Mouse (Mus musculus) heart, embryonic 16.5 days (tissue): Measurements from ENCODE around the gene Nvl. TPM values are rescaled to one million over a fixed set of nuclear protein-coding genes. Genes with fewer than 3 reads are reported as not detected.

Source experiments
- ATAC-seq: fragments of 200-750 bp; cut with Nextera tagmentation; replicated peaks from 2 replicates; pipeline ENCODE4 v1.8.0; 2017; ENCODE audit warnings: moderate number of reproducible peaks; ENCODE audit not compliant: insufficient read depth, low FRiP score; ENCODE audit errors: extremely low read depth
- H3K27ac ChIP-seq: fragments of 300-500 bp; sonication (generic); 2 replicates; pipeline ENCODE4 v1.5.1; 2014; ENCODE audit warnings: mild to moderate bottlenecking, low read length, control low read depth, moderate library complexity
- H3K27me3 ChIP-seq: fragments of 300-500 bp; sonication (generic); 2 replicates; pipeline ENCODE4 v1.6.1; 2014; ENCODE audit warnings: low read length, mixed read lengths; ENCODE audit not compliant: control insufficient read depth, insufficient read depth
- H3K36me3 ChIP-seq: fragments of 300-500 bp; sonication (generic); 2 replicates; pipeline ENCODE4 v1.6.1; 2014; ENCODE audit not compliant: control insufficient read depth, insufficient read depth
- H3K4me1 ChIP-seq: fragments of 300-500 bp; sonication (generic); 2 replicates; pipeline ENCODE4 v1.6.1; 2014; ENCODE audit warnings: low read length, mixed read lengths; ENCODE audit not compliant: control insufficient read depth, insufficient read depth
- H3K4me2 ChIP-seq: fragments of 300-500 bp; sonication (generic); 2 replicates; pipeline ENCODE4 v1.6.1; 2014; ENCODE audit warnings: low read depth, mild to moderate bottlenecking, control low read depth, low read length
- H3K4me3 ChIP-seq: fragments of 300-500 bp; sonication (generic); 2 replicates; pipeline ENCODE4 v1.5.1; 2014; ENCODE audit warnings: mild to moderate bottlenecking, control low read depth, low read length
- H3K9ac ChIP-seq: fragments of 300-500 bp; sonication (generic); 2 replicates; pipeline ENCODE4 v1.6.1; 2014; ENCODE audit warnings: low read length, control low read depth
- H3K9me3 ChIP-seq: fragments of 300-500 bp; sonication (generic); replicated peaks from 2 replicates; pipeline ENCODE4 v1.6.1; 2016; ENCODE audit warnings: low read length; ENCODE audit not compliant: control insufficient read depth
- WGBS: fragments of 180-500 bp; shearing (Covaris S2); extraction: QIAGEN DNeasy Blood & Tissue Kit; methylation state at CpG from one replicate; pipeline ENCODE4 v1.1.7; 2014; 5-methylcytosine and 5-hydroxymethylcytosine counted together
- polyA plus RNA-seq: library from polyadenylated mRNA; unstranded; fragments of >200 nt; fragmentation: Nextera tagmentation; extraction: Ambion mirVana; gene quantifications from 2 replicates; pipeline ENCODE4 v1.2.1, GENCODE M21; 2015

Gene Nvl
- polyA plus RNA-seq, 1 experiment from 2014 or later: 16.4 TPM

GRCm38 (mm10) chr1:181061784-181062485 is 82.1 kb downstream of the Nvl start:
- no peak overlapping the region for H3K27ac ChIP-seq
- no peaks in the 10 kb centered on the region for H3K36me3 ChIP-seq
- H3K9ac ChIP-seq: no peak overlapping the region
- no peak for ATAC-seq
- H3K4me3 ChIP-seq: no peak overlapping the region
- no peaks in the 10 kb centered on the region for H3K4me1 ChIP-seq
- H3K9me3 ChIP-seq: no peaks in the 10 kb centered on the region
- no peak overlapping the region for H3K4me2 ChIP-seq
- WGBS: 48% methylated on average over 3 of the region's 3 CpGs
- no peaks in the 10 kb centered on the region for H3K27me3 ChIP-seq

GRCm38 (mm10) chr1:181052898-181053297 is 91.1 kb downstream of the Nvl start:
- no peaks in the 10 kb centered on the region for H3K9me3 ChIP-seq
- 64% methylated on average over 4 of the region's 4 CpGs for WGBS
- H3K4me2 ChIP-seq: no peak overlapping the region
- no peaks in the 10 kb centered on the region for H3K27me3 ChIP-seq
- no peak overlapping the region for H3K4me3 ChIP-seq
- H3K27ac ChIP-seq: no peak overlapping the region
- H3K36me3 ChIP-seq: no peaks in the 10 kb centered on the region
- no peak overlapping the region for H3K9ac ChIP-seq
- ATAC-seq: no peak
- no peaks in the 10 kb centered on the region for H3K4me1 ChIP-seq

GRCm38 (mm10) chr1:181050937-181051336 is 93.1 kb downstream of the Nvl start, which contains the start of gene 9130409I23Rik:
Gene 9130409I23Rik (plus strand): TSS chr1:181051237.
- Histone ChIP-seq H3K36me3 (no peaks in the 10 kb centered on the region), H3K9ac (no peak within 1 kb of the TSS), H3K4me3 (no peak within 1 kb of the TSS), H3K27ac (no peak within 1 kb of the TSS), H3K9me3 (no peaks in the 10 kb centered on the region), H3K4me1 (no peaks in the 10 kb centered on the region), H3K27me3 (no peaks in the 10 kb centered on the region), H3K4me2 (no peak within 1 kb of the TSS)
- ATAC-seq: no peak
- 73% methylated on average over 6 of the region's 6 CpGs for WGBS

- Histone ChIP-seq H3K27ac (no peak overlapping the region), H3K36me3 (no peaks in the 10 kb centered on the region), H3K4me1 (no peaks in the 10 kb centered on the region), H3K4me2 (no peak overlapping the region), H3K4me3 (no peak overlapping the region), H3K9me3 (no peaks in the 10 kb centered on the region), H3K9ac (no peak overlapping the region), H3K27me3 (no peaks in the 10 kb centered on the region)
- ATAC-seq: no peak
Observed at GRCm38 (mm10) chr1:181049328-181049842, 94.6 kb downstream of the Nvl start.

GRCm38 (mm10) chr1:181047520-181047919 is 96.5 kb downstream of the Nvl start:
- no peak for ATAC-seq
- Histone ChIP-seq H3K9ac (no peak overlapping the region), H3K36me3 (no peaks in the 10 kb centered on the region), H3K27ac (no peak overlapping the region), H3K27me3 (no peaks in the 10 kb centered on the region), H3K4me2 (no peak overlapping the region), H3K4me3 (no peak overlapping the region), H3K9me3 (no peaks in the 10 kb centered on the region), H3K4me1 (no peaks in the 10 kb centered on the region)
- 46% methylated on average over 1 of the region's 1 CpGs for WGBS

- H3K4me3 ChIP-seq: no peak overlapping the region
- H3K9ac ChIP-seq: no peak overlapping the region
- H3K36me3 ChIP-seq: no peaks in the 10 kb centered on the region
- no peak overlapping the region for H3K4me2 ChIP-seq
- H3K4me1 ChIP-seq: no peaks in the 10 kb centered on the region
- 11% methylated on average over 4 of the region's 4 CpGs for WGBS
- no peaks in the 10 kb centered on the region for H3K27me3 ChIP-seq
- no peak overlapping the region for H3K27ac ChIP-seq
- no peak for ATAC-seq
- H3K9me3 ChIP-seq: no peaks in the 10 kb centered on the region
Observed at GRCm38 (mm10) chr1:181039652-181040051, 104.4 kb downstream of the Nvl start.

- H3K36me3 ChIP-seq: no peaks in the 10 kb centered on the region
- WGBS: 65% methylated on average over 4 of the region's 4 CpGs
- H3K9me3 ChIP-seq: no peaks in the 10 kb centered on the region
- no peak overlapping the region for H3K9ac ChIP-seq
- ATAC-seq: no peak
- no peak overlapping the region for H3K4me3 ChIP-seq
- H3K27ac ChIP-seq: no peak overlapping the region
- no peaks in the 10 kb centered on the region for H3K4me1 ChIP-seq
- H3K4me2 ChIP-seq: no peak overlapping the region
- no peaks in the 10 kb centered on the region for H3K27me3 ChIP-seq
Observed at GRCm38 (mm10) chr1:181037623-181038022, 106.4 kb downstream of the Nvl start.

Other genes with a start within 250 kb of the Nvl start
- gene Pycr2, start 239.9 kb downstream of the Nvl start, polyA plus RNA-seq: 55.1 and 60.6 TPM in 2 replicates
- 1.1 and 1.5 TPM in 2 replicates for gene Lefty1, start 209.2 kb downstream of the Nvl start, polyA plus RNA-seq
- gene Tmem63a, start 201.9 kb downstream of the Nvl start, polyA plus RNA-seq: 11.2 and 14.8 TPM in 2 replicates
- 10.3 and 11.3 TPM in 2 replicates for gene Ephx1, start 123.3 kb downstream of the Nvl start, polyA plus RNA-seq
- gene 9130409I23Rik, start 93.0 kb downstream of the Nvl start, polyA plus RNA-seq: 0.12 TPM in 1 of 2 replicates, not detected in the other
- 149 and 164 TPM in 2 replicates for gene Cnih4, start 489 bp upstream of the Nvl start, polyA plus RNA-seq
- gene Wdr26, start 67.8 kb upstream of the Nvl start, polyA plus RNA-seq: 22.7 and 24.3 TPM in 2 replicates
- gene Cnih3, start 208.4 kb upstream of the Nvl start, polyA plus RNA-seq: 0.09 TPM in 1 of 2 replicates, not detected in the other